Mouse (Mus musculus) bone marrow macrophage, adult 2 months (primary cell): ENCODE data around the gene Fbln5. TPM values are rescaled to one million over a fixed set of nuclear protein-coding genes. Genes with fewer than 3 reads are reported as not detected.

ENCODE experiments used
- H3K27ac ChIP-seq: 2 replicates; pipeline ENCODE4 v1.5.1; 2012; ENCODE audit warnings: low read depth, low read length; ENCODE audit not compliant: insufficient read depth
- H3K4me1 ChIP-seq: 2 replicates; pipeline ENCODE4 v1.6.1; 2012; ENCODE audit warnings: low read length; ENCODE audit not compliant: control insufficient read depth, insufficient read depth
- H3K4me3 ChIP-seq: 2 replicates; pipeline ENCODE4 v1.5.1; 2012; ENCODE audit warnings: mild to moderate bottlenecking, low read length, moderate library complexity; ENCODE audit not compliant: insufficient read depth
- CTCF ChIP-seq: IDR thresholded peaks from 2 replicates; pipeline ENCODE4 v1.5.1; 2012; ENCODE audit warnings: low read depth, mild to moderate bottlenecking, low read length, moderate library complexity
- POLR2A ChIP-seq: IDR thresholded peaks from 2 replicates; pipeline ENCODE4 v1.6.1; 2012; ENCODE audit warnings: mild to moderate bottlenecking, low read depth, low read length, borderline replicate concordance
- polyA plus RNA-seq: library from polyadenylated mRNA; stranded (reverse); fragments of >200 nt; gene quantifications from 2 replicates; pipeline ENCODE4 v1.2.4, GENCODE M21; 2012; ENCODE audit not compliant: missing spikeins, insufficient read depth, insufficient read length

The Fbln5 gene
- polyA plus RNA-seq, result 0.84 and 1.0 TPM in 2 replicates

DNA sequence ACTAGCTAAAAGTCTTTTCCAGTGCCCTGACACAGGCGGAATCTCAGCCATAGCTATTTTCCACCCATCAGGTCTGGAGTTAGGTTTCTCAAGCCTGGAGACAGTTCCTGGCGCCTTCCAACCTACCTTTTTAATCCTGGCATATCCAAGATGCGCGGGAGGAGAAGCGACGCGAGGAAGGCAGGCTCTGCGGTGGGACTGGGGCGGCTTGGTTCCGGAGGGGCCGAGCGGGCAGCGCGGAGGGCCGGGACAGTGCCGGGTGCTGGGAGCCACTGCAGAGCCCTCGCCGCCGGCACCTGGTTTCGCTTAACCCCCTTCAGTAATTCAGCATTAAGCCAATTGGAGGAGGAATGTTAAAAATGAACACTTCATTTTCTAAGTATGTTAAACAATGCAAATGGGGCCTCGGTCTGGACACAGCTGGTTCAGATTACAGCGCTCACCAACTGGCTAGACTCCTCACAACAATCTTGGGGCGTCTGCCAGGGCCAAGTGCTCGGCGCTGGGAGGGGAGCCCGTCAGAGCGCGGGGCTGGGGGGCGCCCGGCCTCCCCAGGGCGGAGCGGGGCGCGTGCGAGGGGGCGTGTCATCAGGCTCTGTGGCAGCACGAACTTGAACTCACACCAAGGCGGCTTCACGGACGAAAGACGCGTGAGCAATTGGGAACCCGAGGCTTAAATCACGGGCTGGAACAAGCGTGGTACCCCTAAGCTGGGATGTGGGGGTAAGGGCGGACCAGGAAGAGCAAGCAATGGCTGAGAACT lies at the start of gene Fbln5:
TSS of gene Fbln5 (minus strand) at position 448 of the 763 bp plus-strand sequence.
- TF ChIP-seq CTCF (no peak), POLR2A (no peak)
- Histone ChIP-seq H3K4me3 (peak within 1 kb of the TSS; percentile 52), H3K27ac (no peak within 1 kb of the TSS), H3K4me1 (peaks cover 23% of the 10 kb centered on the region)

DNA sequence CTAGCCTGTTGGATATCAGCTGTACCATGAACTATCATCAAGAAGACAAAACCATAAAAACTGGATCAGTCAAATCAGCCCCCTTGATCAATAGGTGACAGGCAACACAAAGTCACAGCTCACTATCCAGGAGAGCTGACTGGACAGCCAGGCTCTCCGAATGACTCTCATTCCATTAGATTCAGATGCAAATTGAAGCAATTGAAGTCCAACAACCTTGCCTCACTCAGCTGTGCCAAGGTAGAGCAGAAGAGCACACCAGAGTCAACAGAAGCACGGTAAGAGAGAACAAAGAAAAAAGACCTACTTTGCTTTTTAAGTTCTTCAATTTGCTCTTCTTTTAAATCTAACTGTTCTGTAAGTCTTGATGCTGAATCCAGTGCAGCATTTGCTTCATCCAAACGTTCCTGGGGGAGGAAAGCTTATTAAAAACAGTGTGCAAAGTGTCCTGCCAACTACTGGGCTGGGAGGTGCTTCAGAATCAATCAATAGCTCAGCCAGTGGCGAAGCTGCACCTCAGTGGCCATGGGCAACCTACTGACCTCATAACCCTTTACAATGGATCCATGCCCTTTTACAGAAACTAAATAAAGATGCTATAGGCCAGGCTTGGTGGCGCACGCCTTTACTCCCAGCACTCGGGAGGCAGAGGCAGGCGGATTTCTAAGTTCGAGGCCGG lies 43.6 kb upstream of the Fbln5 start:
- no peaks in the 10 kb centered on the region for H3K4me1 ChIP-seq
- TF ChIP-seq POLR2A (no peak), CTCF (no peak)
- no peak overlapping the region for H3K4me3 ChIP-seq
- H3K27ac ChIP-seq, result no peak overlapping the region

DNA sequence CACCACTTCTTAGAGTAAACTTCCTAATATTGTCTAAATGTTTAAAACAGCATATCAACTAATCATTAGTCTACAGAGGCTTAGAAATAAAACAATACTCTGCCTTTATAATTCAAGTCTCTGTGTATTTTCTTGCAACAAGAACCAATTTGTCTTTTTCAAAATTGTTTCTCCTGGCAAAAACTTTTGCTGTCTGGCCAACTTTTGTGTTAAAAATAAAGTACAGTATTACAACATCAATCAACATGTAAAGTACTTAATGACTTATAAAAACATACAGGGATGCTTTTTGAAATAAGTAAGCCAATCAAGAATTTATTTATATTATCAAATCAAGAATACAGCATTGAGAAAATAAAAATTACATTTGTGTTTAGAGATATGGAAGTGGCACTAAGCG lies 41.4 kb upstream of the Fbln5 start:
- H3K27ac ChIP-seq, result no peak overlapping the region
- no peak overlapping the region for H3K4me3 ChIP-seq

DNA sequence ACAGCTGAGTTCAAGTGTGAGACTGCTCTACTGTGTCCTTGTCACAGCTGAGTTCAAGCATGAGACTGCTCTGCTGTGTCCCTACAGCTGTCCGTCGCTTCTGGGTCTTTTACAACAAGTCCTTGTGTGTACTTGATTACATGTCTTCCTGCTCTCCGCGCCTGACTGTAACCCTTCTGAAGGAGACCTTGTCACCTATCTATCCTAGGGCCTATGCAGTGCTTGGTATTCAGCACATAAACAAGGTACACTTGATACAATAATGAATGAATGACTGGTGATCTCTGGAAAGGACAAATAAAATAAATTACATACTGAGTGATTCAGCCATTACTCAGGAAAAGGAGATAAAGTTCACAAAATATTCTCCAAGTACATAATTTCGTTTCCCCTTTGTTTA lies 39.2 kb upstream of the Fbln5 start:
- no peak for TF ChIP-seq CTCF
- no peak for TF ChIP-seq POLR2A
- no peak overlapping the region for H3K4me3 ChIP-seq
- H3K4me1 ChIP-seq, result no peaks in the 10 kb centered on the region
- no peak overlapping the region for H3K27ac ChIP-seq

More for the DNA sequence above, 41.4 kb upstream of the Fbln5 start:
- TF ChIP-seq CTCF, result no peak
- H3K4me1 ChIP-seq, result no peaks in the 10 kb centered on the region

DNA sequence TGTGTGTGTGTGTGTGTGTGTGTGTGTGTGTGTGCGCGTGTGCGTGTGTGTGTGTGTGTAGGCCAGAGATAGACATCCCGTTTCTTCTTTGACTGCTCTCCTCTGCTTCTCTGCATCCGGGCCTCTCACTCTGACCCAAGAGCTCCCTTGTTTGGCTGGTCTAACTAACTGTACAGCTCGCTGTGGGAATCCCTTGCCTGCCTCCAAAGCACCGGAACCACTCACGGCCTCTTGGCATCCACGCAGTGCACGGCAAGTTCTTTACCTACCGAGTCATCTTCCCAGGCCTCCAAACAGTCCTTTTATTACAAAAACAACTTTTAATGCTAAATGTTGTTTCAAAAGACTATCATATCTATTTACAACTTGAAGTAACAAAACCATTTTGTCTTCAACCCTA lies 35.5 kb upstream of the Fbln5 start:
- H3K4me3 ChIP-seq, result no peak overlapping the region
- H3K27ac ChIP-seq, result no peak overlapping the region
- TF ChIP-seq POLR2A, result no peak
- H3K4me1 ChIP-seq, result no peaks in the 10 kb centered on the region

DNA sequence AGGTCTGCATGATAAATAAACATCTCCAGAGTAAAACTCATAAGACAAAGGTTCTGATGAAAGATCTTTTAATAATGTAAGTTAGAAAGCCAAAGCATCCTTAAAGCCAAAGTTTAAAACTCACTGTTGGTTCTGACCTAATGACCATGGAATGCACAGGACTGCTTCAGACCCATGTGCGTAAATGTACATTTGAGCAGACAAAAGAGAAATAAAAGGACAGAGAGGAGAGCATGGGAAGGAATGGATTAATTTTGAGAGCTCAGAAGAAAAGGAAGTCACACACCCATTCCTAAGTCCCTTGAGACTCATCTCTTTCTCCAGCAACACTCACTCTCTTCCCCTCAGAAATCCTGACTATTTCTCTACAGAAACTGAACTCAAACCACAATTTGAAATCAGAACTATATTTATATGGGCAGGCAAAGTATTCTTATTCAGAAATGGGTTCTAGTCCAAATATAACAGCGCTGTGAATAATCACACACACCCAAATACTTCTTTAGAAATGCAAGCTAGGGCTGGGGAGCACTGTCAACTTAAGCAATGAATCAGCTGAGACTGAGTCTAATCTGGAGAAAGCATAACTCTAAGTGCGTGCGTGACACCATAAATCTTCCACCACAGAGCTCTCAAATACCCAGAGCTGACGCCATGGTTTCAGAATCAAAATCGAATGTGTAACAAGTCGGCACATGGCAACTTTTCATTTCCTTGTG lies 33.1 kb upstream of the Fbln5 start:
- no peaks in the 10 kb centered on the region for H3K4me1 ChIP-seq
- TF ChIP-seq CTCF (no peak), POLR2A (no peak)
- H3K27ac ChIP-seq, result no peak overlapping the region
- H3K4me3 ChIP-seq, result no peak overlapping the region

DNA sequence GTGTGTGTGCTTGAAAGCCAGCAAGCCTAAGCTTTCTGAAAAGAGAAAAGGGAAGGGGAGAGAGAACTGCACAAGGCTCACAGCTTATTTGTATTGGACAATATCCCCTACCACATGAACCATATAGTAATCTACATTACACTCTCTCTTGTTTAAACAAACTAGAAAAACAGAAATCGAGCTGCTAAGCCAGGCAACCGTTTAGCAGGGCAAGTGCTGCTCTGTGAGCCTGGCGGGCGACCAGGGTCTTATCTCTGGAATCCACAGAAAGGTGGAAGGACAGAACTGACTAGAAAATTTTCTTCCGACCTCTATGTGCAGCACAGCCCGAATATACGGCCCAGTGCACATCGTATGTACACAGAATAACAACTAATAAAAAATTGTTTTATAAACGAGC lies 32.5 kb upstream of the Fbln5 start:
- Histone ChIP-seq H3K4me1 (no peaks in the 10 kb centered on the region), H3K27ac (no peak overlapping the region), H3K4me3 (no peak overlapping the region)
- TF ChIP-seq CTCF (no peak), POLR2A (no peak)

DNA sequence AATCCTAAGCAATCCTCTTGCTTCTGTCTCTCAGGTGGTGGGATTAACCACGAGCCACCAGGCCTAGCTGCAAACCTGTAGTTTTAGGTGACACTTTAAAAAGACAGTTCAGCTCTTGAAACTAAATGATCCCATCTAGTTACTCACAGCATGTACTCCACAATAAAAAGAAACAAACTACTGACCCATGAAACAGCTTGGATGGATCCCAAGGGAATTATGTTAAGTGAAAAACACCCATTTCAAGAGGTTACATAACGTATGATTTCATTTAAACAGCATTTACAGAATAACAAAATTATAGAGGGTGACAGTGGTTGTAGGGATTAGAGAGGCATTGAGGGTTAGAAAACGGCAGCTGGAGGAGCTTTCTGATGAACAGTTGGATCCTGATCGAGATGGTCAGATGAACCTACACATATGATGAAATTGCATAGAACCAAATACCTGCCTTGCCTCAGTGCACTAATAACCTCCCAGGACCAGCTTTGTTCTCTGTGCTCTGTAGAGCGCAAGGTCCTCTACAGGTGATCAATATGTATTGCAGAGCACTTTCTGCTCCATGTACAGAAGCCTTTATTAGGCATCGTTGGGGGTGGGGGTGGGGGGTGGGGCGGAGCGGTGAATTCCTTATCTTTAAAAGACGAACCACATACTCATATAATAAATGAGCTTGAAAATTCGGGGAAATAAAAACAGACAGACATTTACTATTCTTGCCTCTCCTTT lies 17.9 kb upstream of the Fbln5 start:
- Histone ChIP-seq H3K4me1 (no peaks in the 10 kb centered on the region), H3K4me3 (no peak overlapping the region), H3K27ac (no peak overlapping the region)
- TF ChIP-seq POLR2A (no peak), CTCF (no peak)

DNA sequence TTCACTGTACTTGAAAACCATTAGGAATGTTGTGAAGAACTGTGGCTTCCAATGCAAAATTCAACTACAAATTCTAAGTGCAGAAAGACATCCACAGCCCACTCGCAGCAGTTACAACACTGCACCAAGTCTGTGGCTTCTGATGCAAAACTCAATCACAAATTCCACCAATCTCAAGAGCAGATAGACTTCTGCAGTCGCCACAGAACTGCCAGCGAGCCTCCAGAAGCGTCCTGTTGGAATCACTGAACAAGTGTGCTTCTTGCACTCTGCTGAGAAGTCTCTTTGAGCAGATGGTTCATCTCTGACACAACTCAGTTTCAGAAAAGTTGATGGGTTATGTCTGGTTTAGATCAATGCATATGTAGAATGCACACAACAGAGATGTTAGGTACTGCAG lies 15.9 kb upstream of the Fbln5 start:
- H3K4me1 ChIP-seq, result no peaks in the 10 kb centered on the region
- no peak overlapping the region for H3K4me3 ChIP-seq
- TF ChIP-seq CTCF, result no peak
- no peak for TF ChIP-seq POLR2A
- H3K27ac ChIP-seq, result no peak overlapping the region

DNA sequence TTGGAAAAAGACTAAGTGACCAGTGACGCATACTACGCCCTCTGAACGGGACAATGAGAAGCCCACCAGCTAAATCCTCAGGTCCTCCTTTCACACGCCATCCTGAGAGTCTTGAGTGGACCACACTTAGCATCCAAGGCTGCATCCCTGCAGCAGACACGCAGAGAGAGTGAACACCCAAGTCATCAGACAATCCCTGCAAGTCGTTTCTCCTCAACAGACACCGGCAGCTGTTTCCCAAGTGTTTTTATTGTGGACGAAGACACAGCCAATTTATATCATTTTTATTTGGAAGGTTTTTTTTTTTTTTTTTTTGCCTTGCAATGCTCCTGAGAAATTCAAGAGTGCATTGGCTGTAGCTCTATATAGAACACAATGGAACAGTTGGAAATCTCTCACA lies 14.9 kb upstream of the Fbln5 start:
- TF ChIP-seq POLR2A (no peak), CTCF (no peak)
- no peaks in the 10 kb centered on the region for H3K4me1 ChIP-seq

More for the DNA sequence above, 14.9 kb upstream of the Fbln5 start:
- Histone ChIP-seq H3K4me3 (no peak overlapping the region), H3K27ac (no peak overlapping the region)
